12 mouse cellular contexts compared by ENCODE assay signal in the genomic region with DNA sequence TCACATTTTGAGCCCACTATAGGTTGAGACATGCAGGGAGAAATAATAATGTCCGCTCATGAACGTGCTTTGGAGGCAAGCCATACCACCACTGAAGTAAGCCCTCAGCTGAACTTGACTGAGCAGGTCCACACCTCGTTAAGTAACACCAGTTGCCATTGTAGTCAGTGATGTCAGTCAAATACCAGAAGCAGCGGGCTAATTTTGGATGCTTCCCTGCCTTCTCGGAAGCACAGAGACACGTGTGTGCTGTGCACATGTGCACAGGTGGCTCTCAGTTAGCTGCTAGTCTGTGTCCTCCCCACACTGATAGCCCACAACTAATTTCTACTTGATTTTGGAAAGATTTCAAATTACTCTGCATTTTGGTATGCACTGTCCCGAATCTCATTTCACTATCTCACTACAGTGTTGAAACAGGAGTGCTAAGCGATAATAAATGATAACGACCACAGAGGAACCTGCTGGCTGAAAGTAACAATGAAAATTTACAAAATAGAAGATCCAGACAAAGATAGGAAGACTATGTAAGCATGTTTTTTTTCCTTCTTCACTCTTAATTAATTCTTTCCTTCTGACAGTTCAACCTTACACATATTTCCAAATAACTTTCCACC.
"Had no signal": no experiment of that assay in that cellular context is flagged by ENCODE, and none has a peak within 500 bp of the region (broad histone marks: within the 10 kb centered on the region; RNA-seq: fewer than 3 reads in every experiment).

No protein-coding gene starts in this region.

- H3K9ac ChIP-seq: limb, embryonic 15.5 days; liver, embryonic 12.5 days; lung, embryonic 14.5 days; neural tube, embryonic 13.5 days; stomach, embryonic 15.5 days had no signal

- H3K9me3 ChIP-seq: limb, embryonic 15.5 days; liver, embryonic 12.5 days; neural tube, embryonic 13.5 days; stomach, embryonic 15.5 days had no signal

- H3K4me2 ChIP-seq: liver, embryonic 12.5 days; neural tube, embryonic 13.5 days had no signal

- H3K36me3 ChIP-seq: limb, embryonic 15.5 days; liver, embryonic 12.5 days; neural tube, embryonic 13.5 days; stomach, embryonic 15.5 days had no signal

- ATAC-seq: liver, embryonic 12.5 days had no signal

- H3K27ac ChIP-seq: limb, embryonic 15.5 days; liver, embryonic 12.5 days; neural tube, embryonic 13.5 days had no signal

- H3K4me3 ChIP-seq: limb, embryonic 15.5 days; liver, embryonic 12.5 days; neural tube, embryonic 13.5 days; stomach, embryonic 15.5 days had no signal

- H3K27me3 ChIP-seq: limb, embryonic 15.5 days; liver, embryonic 12.5 days; neural tube, embryonic 13.5 days; stomach, embryonic 15.5 days had no signal

- DNase-seq: kidney, adult 2 months; kidney, postnatal 25 days; layer of hippocampus, adult 9-11 months; lung, embryonic 14.5 days; lung, postnatal 10 days; lung, postnatal 4 days; right cerebral cortex, postnatal 14 days; thymus, adult 2 months had no signal
